Mouse (Mus musculus) intestine, postnatal 0 days (tissue): ENCODE measurements around the gene Ntm. TPM values are rescaled to one million over a fixed set of nuclear protein-coding genes. Genes with fewer than 3 reads are reported as not detected.

Source experiments
- ATAC-seq: fragments of 200-750 bp; cut with Nextera tagmentation; 2 replicates; pipeline ENCODE4 v1.8.0; 2017; ENCODE audit warnings: mild to moderate bottlenecking, moderate TSS enrichment, moderate library complexity
- H3K27ac ChIP-seq: fragments of 300-500 bp; sonication (generic); 2 replicates; pipeline ENCODE4 v1.5.1; 2014; ENCODE audit warnings: mild to moderate bottlenecking, low read depth, low read length, moderate library complexity
- H3K27me3 ChIP-seq: fragments of 300-500 bp; sonication (generic); replicated peaks from 2 replicates; pipeline ENCODE4 v1.6.1; 2014; ENCODE audit warnings: low read length, mixed read lengths; ENCODE audit not compliant: control insufficient read depth, insufficient read depth
- H3K36me3 ChIP-seq: fragments of 300-500 bp; sonication (generic); 2 replicates; pipeline ENCODE4 v1.6.1; 2014; ENCODE audit warnings: mild to moderate bottlenecking, moderate library complexity; ENCODE audit not compliant: control insufficient read depth, insufficient read depth
- H3K4me1 ChIP-seq: fragments of 300-500 bp; sonication (generic); replicated peaks from 2 replicates; pipeline ENCODE4 v1.6.1; 2014; ENCODE audit warnings: antibody characterized with exemption, low read length, mixed read lengths; ENCODE audit not compliant: control insufficient read depth, insufficient read depth
- H3K4me2 ChIP-seq: fragments of 300-500 bp; sonication (generic); replicated peaks from 2 replicates; pipeline ENCODE4 v1.6.1; 2014; ENCODE audit warnings: low read depth, mild to moderate bottlenecking, moderate library complexity
- H3K4me3 ChIP-seq: fragments of 300-500 bp; sonication (generic); 2 replicates; pipeline ENCODE4 v1.5.1; 2014; ENCODE audit warnings: low read depth, low read length
- H3K9ac ChIP-seq: fragments of 300-500 bp; sonication (generic); 2 replicates; pipeline ENCODE4 v1.6.1; 2014; ENCODE audit warnings: mild to moderate bottlenecking, low read depth, low read length
- H3K9me3 ChIP-seq: fragments of 300-500 bp; sonication (generic); 2 replicates; pipeline ENCODE4 v1.6.1; 2016; ENCODE audit warnings: mixed run types; ENCODE audit not compliant: control insufficient read depth
- CTCF ChIP-seq: sonication (generic); IDR thresholded peaks from 2 replicates; pipeline ENCODE4 v1.5.1; 2016; ENCODE audit warnings: low read depth, mild to moderate bottlenecking, control low read depth, antibody characterized with exemption, moderate library complexity
- WGBS: fragments of 180-500 bp; shearing (Covaris S2); extraction: QIAGEN DNeasy Blood & Tissue Kit; methylation state at CpG from one replicate; pipeline ENCODE4 v1.1.7; 2014; 5-methylcytosine and 5-hydroxymethylcytosine counted together
- polyA plus RNA-seq: library from polyadenylated mRNA; unstranded; fragments of >200 nt; fragmentation: Nextera tagmentation; extraction: Ambion mirVana; gene quantifications from 2 replicates; pipeline ENCODE4 v1.2.1, GENCODE M21; 2015

The Ntm gene
- polyA plus RNA-seq, 1 experiment from 2014 or later, result 1.1 TPM

- TF ChIP-seq CTCF, result no peak
- 75% methylated on average over 4 of the region's 4 CpGs for WGBS
- H3K36me3 ChIP-seq, result no peaks in the 10 kb centered on the region
- no peaks in the 10 kb centered on the region for H3K27me3 ChIP-seq
- ATAC-seq, result no peak
- H3K4me1 ChIP-seq, result no peaks in the 10 kb centered on the region
- no peak overlapping the region for H3K27ac ChIP-seq
- no peak overlapping the region for H3K4me3 ChIP-seq
- no peak overlapping the region for H3K4me2 ChIP-seq
- no peak overlapping the region for H3K9ac ChIP-seq
- no peaks in the 10 kb centered on the region for H3K9me3 ChIP-seq
These were observed 404.0 kb downstream of the Ntm start for GRCm38 (mm10) chr9:29558915-29559314.

DNA sequence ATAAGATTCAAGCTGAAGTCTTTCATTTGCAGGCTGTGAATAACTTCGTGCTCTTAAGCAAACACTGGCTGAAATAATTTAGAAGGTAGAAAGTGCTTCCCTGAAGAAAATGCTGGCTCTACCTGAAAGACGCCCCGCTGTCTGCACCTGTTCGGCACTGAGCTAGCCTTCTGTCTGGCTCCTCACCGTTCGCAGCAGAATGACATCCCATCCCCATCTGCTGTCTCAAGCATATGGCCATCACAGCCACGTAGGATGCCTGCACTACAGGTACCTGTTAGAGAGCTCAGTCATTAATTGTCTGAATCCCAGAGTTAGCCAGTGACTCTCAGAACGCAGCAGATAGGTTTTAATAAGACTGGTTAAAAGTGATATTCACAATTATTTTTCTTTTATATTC is 412.4 kb downstream of the Ntm start:
- H3K4me3 ChIP-seq, result no peak overlapping the region
- H3K4me1 ChIP-seq, result no peaks in the 10 kb centered on the region
- TF ChIP-seq CTCF, result no peak
- WGBS, result 84% methylated on average over 8 of the region's 8 CpGs
- H3K4me2 ChIP-seq, result no peak overlapping the region
- H3K9me3 ChIP-seq, result no peaks in the 10 kb centered on the region
- no peaks in the 10 kb centered on the region for H3K27me3 ChIP-seq
- no peak overlapping the region for H3K9ac ChIP-seq
- no peak overlapping the region for H3K27ac ChIP-seq
- ATAC-seq, result no peak
- no peaks in the 10 kb centered on the region for H3K36me3 ChIP-seq

- 88% methylated on average over 8 of the region's 8 CpGs for WGBS
- Histone ChIP-seq H3K27me3 (no peaks in the 10 kb centered on the region), H3K9me3 (no peaks in the 10 kb centered on the region), H3K27ac (no peak overlapping the region), H3K4me2 (no peak overlapping the region), H3K36me3 (no peaks in the 10 kb centered on the region), H3K4me1 (no peaks in the 10 kb centered on the region), H3K9ac (no peak overlapping the region), H3K4me3 (no peak overlapping the region)
- no peak for ATAC-seq
- no peak for TF ChIP-seq CTCF
These were observed 412.8 kb downstream of the Ntm start for GRCm38 (mm10) chr9:29550107-29550506.

GRCm38 (mm10) chr9:29536415-29536814 is 426.5 kb downstream of the Ntm start:
- no peak overlapping the region for H3K27ac ChIP-seq
- no peak overlapping the region for H3K4me2 ChIP-seq
- H3K4me1 ChIP-seq, result no peaks in the 10 kb centered on the region
- WGBS, result 55% methylated on average over 2 of the region's 2 CpGs
- no peak for TF ChIP-seq CTCF
- no peaks in the 10 kb centered on the region for H3K9me3 ChIP-seq
- no peak overlapping the region for H3K4me3 ChIP-seq
- H3K9ac ChIP-seq, result no peak overlapping the region
- H3K27me3 ChIP-seq, result no peaks in the 10 kb centered on the region
- no peaks in the 10 kb centered on the region for H3K36me3 ChIP-seq
- no peak for ATAC-seq

- Histone ChIP-seq H3K27me3 (no peaks in the 10 kb centered on the region), H3K4me3 (no peak overlapping the region), H3K27ac (no peak overlapping the region), H3K36me3 (no peaks in the 10 kb centered on the region), H3K4me2 (no peak overlapping the region), H3K9ac (no peak overlapping the region), H3K9me3 (no peaks in the 10 kb centered on the region), H3K4me1 (no peaks in the 10 kb centered on the region)
- no peak for TF ChIP-seq CTCF
- no peak for ATAC-seq
- WGBS, result 85% methylated on average over 6 of the region's 6 CpGs
These were observed 428.2 kb downstream of the Ntm start for GRCm38 (mm10) chr9:29534773-29535172.

DNA sequence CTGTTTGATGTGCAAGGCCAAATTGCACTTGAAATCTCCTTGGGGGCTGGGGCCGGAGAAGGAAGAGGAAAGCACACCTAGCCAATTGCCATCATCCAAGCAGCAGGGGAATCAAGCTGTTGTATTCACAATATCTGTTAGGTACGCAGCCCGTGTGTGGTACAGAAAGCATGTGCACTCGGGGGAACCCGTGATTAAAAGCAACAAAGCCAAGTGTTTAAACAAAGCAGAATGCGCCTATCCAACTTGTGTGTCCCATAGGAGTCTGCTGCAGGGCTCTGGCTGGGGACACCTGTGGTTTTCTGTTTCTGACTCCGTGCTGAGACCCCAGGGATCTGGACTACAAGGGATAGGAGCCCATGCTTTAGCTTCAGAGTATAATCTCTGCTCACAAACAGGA is 428.6 kb downstream of the Ntm start:
- Histone ChIP-seq H3K4me2 (no peak overlapping the region), H3K27me3 (no peaks in the 10 kb centered on the region), H3K27ac (no peak overlapping the region), H3K4me1 (no peaks in the 10 kb centered on the region), H3K9ac (no peak overlapping the region), H3K4me3 (no peak overlapping the region), H3K36me3 (no peaks in the 10 kb centered on the region), H3K9me3 (no peaks in the 10 kb centered on the region)
- WGBS, result 71% methylated on average over 7 of the region's 7 CpGs
- no peak for ATAC-seq
- TF ChIP-seq CTCF, result no peak

GRCm38 (mm10) chr9:29533556-29533955 is 429.4 kb downstream of the Ntm start:
- no peak overlapping the region for H3K4me3 ChIP-seq
- WGBS, result 48% methylated on average over 1 of the region's 1 CpGs
- no peaks in the 10 kb centered on the region for H3K4me1 ChIP-seq
- no peak overlapping the region for H3K9ac ChIP-seq
- H3K4me2 ChIP-seq, result no peak overlapping the region
- no peak for ATAC-seq
- H3K9me3 ChIP-seq, result no peaks in the 10 kb centered on the region
- H3K27ac ChIP-seq, result no peak overlapping the region
- no peaks in the 10 kb centered on the region for H3K36me3 ChIP-seq
- no peak for TF ChIP-seq CTCF
- H3K27me3 ChIP-seq, result no peaks in the 10 kb centered on the region
